Mouse (Mus musculus): ENCODE measurements around the gene A830018L16Rik. TPM values are rescaled to one million over a fixed set of nuclear protein-coding genes. Genes with fewer than 3 reads are reported as not detected.
A peak's percentile ranks its signal among the peaks of the same experiment; 100 is the strongest.

The A830018L16Rik gene
- polyA plus RNA-seq, 1 experiment from 2014 or later: 2.4 TPM

DNA sequence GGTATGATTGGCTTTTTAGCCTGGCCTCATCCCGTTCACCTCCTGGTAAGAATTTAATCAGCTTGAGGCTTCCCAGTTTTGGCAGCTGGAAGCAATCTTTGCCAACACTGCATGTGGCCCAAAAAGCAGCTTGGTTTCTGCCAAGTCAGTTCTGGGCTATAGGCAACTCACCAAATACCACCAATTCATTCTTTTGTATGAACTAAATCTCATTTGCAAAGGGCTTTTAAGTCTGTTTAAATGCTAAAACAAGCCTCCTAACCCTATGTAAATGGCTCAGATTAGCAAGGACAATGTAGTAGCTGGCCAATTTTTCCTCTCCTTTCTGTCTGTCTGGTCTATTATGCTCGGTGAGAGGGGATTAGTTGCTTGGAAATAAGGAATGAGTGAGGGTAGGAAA lies 334.5 kb downstream of the A830018L16Rik start:
- no peak overlapping the region for H3K9ac ChIP-seq (ENCODE audit: low read length)
- no peaks in the 10 kb centered on the region for H3K4me1 ChIP-seq (ENCODE audit: control insufficient read depth, insufficient read depth, low read length)
- H3K9me3 ChIP-seq (ENCODE audit: control insufficient read depth, low read length): no peaks in the 10 kb centered on the region
- no peaks in the 10 kb centered on the region for H3K27me3 ChIP-seq (ENCODE audit: control insufficient read depth, insufficient read depth, low read length)
- no peak overlapping the region for H3K4me2 ChIP-seq (ENCODE audit: low read depth)
- ATAC-seq (ENCODE audit: insufficient read depth, low FRiP score, low TSS enrichment): no peak
- no peaks in the 10 kb centered on the region for H3K36me3 ChIP-seq (ENCODE audit: control insufficient read depth, insufficient read depth, low read length)
- H3K4me3 ChIP-seq (ENCODE audit: low read depth, low read length): no peak overlapping the region
- H3K27ac ChIP-seq (ENCODE audit: low read depth, low read length): no peak overlapping the region
- no peak for DNase-seq (ENCODE audit: low spot score)
- WGBS: 64% methylated on average over 2 of the region's 2 CpGs

DNA sequence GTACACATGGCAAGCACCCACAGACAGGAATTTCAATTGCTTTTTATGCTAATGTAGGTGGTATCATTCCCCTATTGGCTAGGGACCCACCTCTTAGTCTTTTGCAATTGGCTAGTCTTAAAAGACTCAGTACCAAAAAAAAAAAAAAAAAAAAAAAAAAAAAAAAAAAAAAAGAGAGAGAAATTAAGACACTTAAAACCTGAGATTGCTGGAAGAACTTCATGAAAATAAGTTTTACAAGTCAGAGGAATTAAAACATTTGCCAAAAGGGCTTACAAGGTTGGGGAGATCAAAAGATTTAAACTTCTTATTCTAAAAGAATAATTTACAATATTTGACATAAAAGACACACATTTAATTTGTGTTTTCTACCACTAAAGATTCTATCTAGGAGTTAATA lies 336.2 kb downstream of the A830018L16Rik start:
- no peaks in the 10 kb centered on the region for H3K27me3 ChIP-seq (ENCODE audit: control insufficient read depth, insufficient read depth, low read length)

DNA sequence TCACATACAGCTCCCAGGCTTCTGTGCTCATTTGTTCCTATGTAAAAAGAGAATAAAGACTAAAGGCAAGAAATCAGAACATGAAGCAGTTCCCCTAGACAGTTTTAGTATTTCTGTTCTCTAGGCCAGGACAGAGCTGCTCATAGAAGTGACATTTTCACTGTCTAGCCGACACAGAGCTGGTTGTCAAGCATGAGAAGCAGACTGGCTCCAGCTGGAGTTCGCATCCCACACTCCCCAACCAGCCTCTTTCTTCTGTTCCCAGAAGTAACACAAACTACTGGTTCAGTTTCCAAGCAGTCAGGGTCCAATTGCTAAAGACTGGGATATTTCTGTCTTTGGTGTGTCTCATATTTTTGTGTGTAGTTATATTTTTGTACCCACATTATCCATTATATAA lies 336.7 kb downstream of the A830018L16Rik start:
- no peaks in the 10 kb centered on the region for H3K27me3 ChIP-seq (ENCODE audit: control insufficient read depth, insufficient read depth, low read length)
- no peak overlapping the region for H3K4me3 ChIP-seq (ENCODE audit: low read depth, low read length)
- no peaks in the 10 kb centered on the region for H3K9me3 ChIP-seq (ENCODE audit: control insufficient read depth, low read length)
- H3K4me1 ChIP-seq (ENCODE audit: control insufficient read depth, insufficient read depth, low read length): no peaks in the 10 kb centered on the region
- H3K4me2 ChIP-seq (ENCODE audit: low read depth): no peak overlapping the region
- H3K36me3 ChIP-seq (ENCODE audit: control insufficient read depth, insufficient read depth, low read length): no peaks in the 10 kb centered on the region
- 80% methylated on average over 2 of the region's 2 CpGs for WGBS
- ATAC-seq (ENCODE audit: insufficient read depth, low FRiP score, low TSS enrichment) (no peak), DNase-seq (ENCODE audit: low spot score) (no peak)
- no peak overlapping the region for H3K27ac ChIP-seq (ENCODE audit: low read depth, low read length)
- no peak overlapping the region for H3K9ac ChIP-seq (ENCODE audit: low read length)

More for the DNA sequence above, 336.2 kb downstream of the A830018L16Rik start:
- DNase-seq (ENCODE audit: low spot score) (no peak), ATAC-seq (ENCODE audit: insufficient read depth, low FRiP score, low TSS enrichment) (no peak)
- H3K4me2 ChIP-seq (ENCODE audit: low read depth): no peak overlapping the region
- H3K4me1 ChIP-seq (ENCODE audit: control insufficient read depth, insufficient read depth, low read length): no peaks in the 10 kb centered on the region
- no peaks in the 10 kb centered on the region for H3K36me3 ChIP-seq (ENCODE audit: control insufficient read depth, insufficient read depth, low read length)
- no peak overlapping the region for H3K4me3 ChIP-seq (ENCODE audit: low read depth, low read length)
- no peaks in the 10 kb centered on the region for H3K9me3 ChIP-seq (ENCODE audit: control insufficient read depth, low read length)
- H3K9ac ChIP-seq (ENCODE audit: low read length): no peak overlapping the region
- no peak overlapping the region for H3K27ac ChIP-seq (ENCODE audit: low read depth, low read length)

DNA sequence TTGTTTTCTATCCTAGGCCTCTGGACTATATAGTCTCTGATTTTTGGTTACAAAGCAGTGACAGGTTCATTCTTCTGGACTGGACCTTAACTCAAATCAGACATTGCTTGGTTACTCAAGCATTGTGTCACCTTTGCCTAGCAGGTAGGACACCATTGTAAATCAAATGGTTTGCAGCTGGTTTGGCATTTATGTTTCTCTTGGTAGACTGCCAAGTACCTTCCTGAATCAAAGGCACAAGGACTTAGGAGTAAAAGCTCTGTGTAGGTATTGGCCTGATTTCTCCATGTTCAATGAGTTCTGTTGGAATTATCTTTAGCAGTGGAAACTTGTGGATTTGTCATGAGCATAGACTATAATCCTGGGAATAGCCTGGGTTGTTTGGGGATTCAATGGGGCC lies 338.1 kb downstream of the A830018L16Rik start:
- no peak for ATAC-seq (ENCODE audit: insufficient read depth, low FRiP score, low TSS enrichment)

DNA sequence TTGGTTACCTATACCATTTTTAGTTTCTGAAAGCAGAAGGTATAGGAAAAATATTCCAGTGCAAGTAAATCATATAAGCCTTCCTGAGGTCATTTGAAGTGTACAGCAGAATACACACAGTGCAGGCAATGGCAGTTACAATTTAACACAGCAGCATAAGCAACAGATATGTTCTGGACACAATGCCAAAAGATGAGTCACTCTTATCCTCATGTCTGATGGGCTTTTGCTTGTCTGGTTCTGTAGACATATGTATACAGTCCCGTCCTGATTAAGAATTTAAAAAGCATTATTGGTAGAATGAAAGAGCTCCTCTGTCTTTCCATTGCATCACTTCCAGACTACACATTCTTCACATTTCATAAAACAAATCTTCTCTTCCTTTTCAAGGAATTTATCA lies 374.4 kb downstream of the A830018L16Rik start:
- H3K27me3 ChIP-seq (ENCODE audit: control insufficient read depth, insufficient read depth, low read length): no peaks in the 10 kb centered on the region
- H3K9ac ChIP-seq (ENCODE audit: low read length): no peak overlapping the region
- no peak overlapping the region for H3K4me2 ChIP-seq (ENCODE audit: low read depth)
- H3K4me3 ChIP-seq (ENCODE audit: low read depth, low read length): no peak overlapping the region
- 71% methylated on average over 1 of the region's 1 CpGs for WGBS
- DNase-seq (ENCODE audit: low spot score) (no peak), ATAC-seq (ENCODE audit: insufficient read depth, low FRiP score, low TSS enrichment) (no peak)
- no peaks in the 10 kb centered on the region for H3K9me3 ChIP-seq (ENCODE audit: control insufficient read depth, low read length)
- H3K36me3 ChIP-seq (ENCODE audit: control insufficient read depth, insufficient read depth, low read length): no peaks in the 10 kb centered on the region
- no peak overlapping the region for H3K27ac ChIP-seq (ENCODE audit: low read depth, low read length)
- H3K4me1 ChIP-seq (ENCODE audit: control insufficient read depth, insufficient read depth, low read length): no peaks in the 10 kb centered on the region

More for the DNA sequence above, 338.1 kb downstream of the A830018L16Rik start:
- Histone ChIP-seq H3K4me3 (ENCODE audit: low read depth, low read length) (no peak overlapping the region), H3K27me3 (ENCODE audit: control insufficient read depth, insufficient read depth, low read length) (no peaks in the 10 kb centered on the region), H3K27ac (ENCODE audit: low read depth, low read length) (no peak overlapping the region), H3K36me3 (ENCODE audit: control insufficient read depth, insufficient read depth, low read length) (no peaks in the 10 kb centered on the region), H3K9me3 (ENCODE audit: control insufficient read depth, low read length) (no peaks in the 10 kb centered on the region), H3K4me2 (ENCODE audit: low read depth) (no peak overlapping the region), H3K4me1 (ENCODE audit: control insufficient read depth, insufficient read depth, low read length) (no peaks in the 10 kb centered on the region), H3K9ac (ENCODE audit: low read length) (no peak overlapping the region)
- DNase-seq (ENCODE audit: low spot score): no peak

DNA sequence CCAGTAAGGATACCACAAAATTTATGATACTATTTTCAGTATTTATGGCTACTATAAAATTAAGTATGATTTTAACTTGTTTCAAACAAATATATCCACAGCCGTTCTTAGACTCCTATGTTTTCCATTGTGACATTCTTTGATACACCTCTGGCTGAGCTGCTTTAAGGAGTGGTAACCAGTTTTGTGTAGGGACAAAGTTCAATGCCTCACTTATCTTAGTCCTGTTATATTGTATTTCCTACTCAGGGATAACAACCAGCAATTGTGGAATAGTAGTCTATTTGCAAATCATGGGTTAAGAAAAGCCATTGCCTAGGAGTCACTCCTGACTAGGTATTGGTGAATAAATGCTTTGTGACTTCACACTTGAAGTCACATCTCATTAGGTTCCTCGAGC lies 378.9 kb downstream of the A830018L16Rik start:
- H3K27me3 ChIP-seq (ENCODE audit: control insufficient read depth, insufficient read depth, low read length): no peaks in the 10 kb centered on the region
- no peak for DNase-seq (ENCODE audit: low spot score)
- 74% methylated on average over 2 of the region's 2 CpGs for WGBS
- H3K4me1 ChIP-seq (ENCODE audit: control insufficient read depth, insufficient read depth, low read length): no peaks in the 10 kb centered on the region
- H3K27ac ChIP-seq (ENCODE audit: low read depth, low read length): no peak overlapping the region
- no peak overlapping the region for H3K9ac ChIP-seq (ENCODE audit: low read length)
- no peak overlapping the region for H3K4me3 ChIP-seq (ENCODE audit: low read depth, low read length)
- no peak for ATAC-seq (ENCODE audit: insufficient read depth, low FRiP score, low TSS enrichment)
- H3K4me2 ChIP-seq (ENCODE audit: low read depth): no peak overlapping the region
- H3K36me3 ChIP-seq (ENCODE audit: control insufficient read depth, insufficient read depth, low read length): no peaks in the 10 kb centered on the region
- H3K9me3 ChIP-seq (ENCODE audit: control insufficient read depth, low read length): no peaks in the 10 kb centered on the region

DNA sequence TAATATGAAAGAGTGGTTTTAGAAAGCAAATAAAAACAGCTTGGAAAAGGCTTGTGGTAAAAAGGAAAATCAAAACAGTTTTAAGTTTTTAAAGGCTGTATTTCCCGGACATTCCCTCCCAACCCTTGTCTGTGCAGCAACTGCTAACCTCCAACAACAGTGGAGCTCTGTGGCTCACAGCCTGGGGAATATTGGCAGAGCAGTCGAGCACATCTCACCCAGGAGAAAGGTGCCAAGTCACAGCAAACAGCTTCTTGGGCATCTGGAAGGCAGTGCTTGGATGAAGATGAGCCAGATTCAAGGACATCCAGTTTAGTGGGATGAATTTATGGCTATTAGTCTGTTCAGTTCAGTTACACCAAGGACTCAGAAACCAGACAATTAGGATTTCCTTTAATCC lies 381.8 kb downstream of the A830018L16Rik start:
- Histone ChIP-seq H3K4me1 (ENCODE audit: control insufficient read depth, insufficient read depth, low read length) (no peaks in the 10 kb centered on the region), H3K36me3 (ENCODE audit: control insufficient read depth, insufficient read depth, low read length) (no peaks in the 10 kb centered on the region), H3K4me2 (ENCODE audit: low read depth) (no peak overlapping the region), H3K27me3 (ENCODE audit: control insufficient read depth, insufficient read depth, low read length) (no peaks in the 10 kb centered on the region), H3K9ac (ENCODE audit: low read length) (no peak overlapping the region), H3K27ac (ENCODE audit: low read depth, low read length) (no peak overlapping the region), H3K4me3 (ENCODE audit: low read depth, low read length) (no peak overlapping the region), H3K9me3 (ENCODE audit: control insufficient read depth, low read length) (no peaks in the 10 kb centered on the region)
- WGBS: 57% methylated on average over 2 of the region's 2 CpGs
- no peak for ATAC-seq (ENCODE audit: insufficient read depth, low FRiP score, low TSS enrichment)
- no peak for DNase-seq (ENCODE audit: low spot score)

DNA sequence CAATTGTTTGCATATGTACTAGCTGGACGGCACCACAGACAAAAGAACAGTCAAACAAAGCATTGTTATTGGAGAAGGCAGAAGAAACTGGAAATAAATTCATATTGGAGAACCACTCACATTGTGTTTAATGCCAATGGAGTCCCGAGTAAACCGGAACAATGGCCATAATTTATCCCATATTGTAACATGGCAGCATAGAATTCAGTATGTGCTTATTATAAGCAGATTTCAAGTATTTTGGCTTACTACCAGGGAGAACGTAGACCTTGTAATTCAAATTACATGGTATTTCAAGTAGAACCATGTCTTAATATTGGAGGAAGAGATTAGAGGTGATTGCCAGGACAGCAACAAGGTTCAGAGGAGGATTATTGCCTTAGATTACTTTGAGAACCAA lies 458.9 kb downstream of the A830018L16Rik start:
- Histone ChIP-seq H3K9me3 (ENCODE audit: control insufficient read depth, low read length) (no peaks in the 10 kb centered on the region), H3K4me2 (ENCODE audit: low read depth) (no peak overlapping the region), H3K4me1 (ENCODE audit: control insufficient read depth, insufficient read depth, low read length) (no peaks in the 10 kb centered on the region), H3K36me3 (ENCODE audit: control insufficient read depth, insufficient read depth, low read length) (no peaks in the 10 kb centered on the region), H3K27me3 (ENCODE audit: control insufficient read depth, insufficient read depth, low read length) (no peaks in the 10 kb centered on the region), H3K9ac (ENCODE audit: low read length) (no peak overlapping the region), H3K27ac (ENCODE audit: low read depth, low read length) (no peak overlapping the region), H3K4me3 (ENCODE audit: low read depth, low read length) (no peak overlapping the region)
- WGBS: 76% methylated on average over 4 of the region's 4 CpGs
- DNase-seq (ENCODE audit: low spot score): no peak
- no peak for ATAC-seq (ENCODE audit: insufficient read depth, low FRiP score, low TSS enrichment)

DNA sequence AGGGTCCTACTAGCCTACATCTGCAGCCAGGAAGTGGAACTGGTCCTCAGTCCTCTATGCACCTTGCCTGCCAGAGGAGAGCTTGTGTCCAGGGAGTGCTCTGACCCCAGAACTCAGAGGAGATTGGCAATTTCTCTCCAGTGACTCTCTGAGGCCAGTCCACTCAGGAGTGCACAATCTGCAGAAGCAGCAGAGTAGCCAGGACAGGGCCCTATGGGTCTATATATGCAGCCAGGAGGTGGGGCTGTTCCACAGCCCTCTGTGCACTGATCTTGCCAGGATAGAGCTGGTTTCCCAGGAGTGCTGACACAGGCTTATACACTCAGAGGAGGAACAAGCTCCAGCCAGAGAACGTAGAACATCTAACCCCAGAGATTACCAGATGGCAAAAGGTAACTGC lies 459.7 kb downstream of the A830018L16Rik start:
- H3K36me3 ChIP-seq (ENCODE audit: control insufficient read depth, insufficient read depth, low read length): no peaks in the 10 kb centered on the region
- no peak overlapping the region for H3K27ac ChIP-seq (ENCODE audit: low read depth, low read length)
- no peak overlapping the region for H3K9ac ChIP-seq (ENCODE audit: low read length)
- no peak overlapping the region for H3K4me3 ChIP-seq (ENCODE audit: low read depth, low read length)
- 63% methylated on average over 1 of the region's 1 CpGs for WGBS
- peak; percentile 9 for DNase-seq (ENCODE audit: low spot score)
- H3K4me1 ChIP-seq (ENCODE audit: control insufficient read depth, insufficient read depth, low read length): no peaks in the 10 kb centered on the region
- H3K4me2 ChIP-seq (ENCODE audit: low read depth): no peak overlapping the region
- no peaks in the 10 kb centered on the region for H3K9me3 ChIP-seq (ENCODE audit: control insufficient read depth, low read length)
- ATAC-seq (ENCODE audit: insufficient read depth, low FRiP score, low TSS enrichment): no peak
- no peaks in the 10 kb centered on the region for H3K27me3 ChIP-seq (ENCODE audit: control insufficient read depth, insufficient read depth, low read length)

Data from neural tube, embryonic 11.5 days (tissue).